9 mouse cellular contexts compared by ENCODE assay signal in the genomic region with DNA sequence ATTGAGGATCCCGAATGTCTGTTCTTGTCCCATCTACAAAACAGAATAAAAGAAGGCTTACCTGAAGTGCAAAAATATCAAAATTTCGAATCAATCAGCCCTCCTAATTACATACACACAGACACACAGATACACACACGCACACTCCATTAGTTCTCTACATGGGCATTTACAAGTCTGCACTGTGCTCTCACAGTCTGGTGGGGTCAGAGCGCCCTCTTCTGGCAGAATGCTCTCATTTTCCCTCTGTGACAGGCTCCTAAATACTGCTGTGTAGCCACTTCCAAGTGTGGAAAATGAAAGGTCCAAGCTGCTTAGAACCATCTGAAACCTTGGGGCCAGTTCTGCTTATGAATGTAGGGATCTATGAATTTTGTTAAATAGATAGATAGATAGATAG.
DNase-seq lines count a peak whose midpoint lies in the region; ATAC-seq and TF ChIP-seq lines count a peak whose summit lies in the region.
"Had no signal": no experiment of that assay in that cellular context is flagged by ENCODE, and none has a peak within 500 bp of the region (broad histone marks: within the 10 kb centered on the region; RNA-seq: fewer than 3 reads in every experiment).

No protein-coding gene starts in this region.

- no peak for TF ChIP-seq POLR2A in MEL (IDR thresholded peaks at IDR 0.05; ENCODE audit: control insufficient read depth in 1 of 2, insufficient read depth in 1 of 2, low read depth in 1 of 2, low read length in 2 of 2, poor library complexity in 1 of 2)

- peak; percentile 86 for ATAC-seq in cerebellum, adult (ENCODE audit: insufficient number of reproducible peaks, low FRiP score, low TSS enrichment)
- peak; percentile 99 for ATAC-seq in forebrain, embryonic 16.5 days
- peak; percentile 91 for ATAC-seq in hindbrain, embryonic 14.5 days (ENCODE audit: low FRiP score)

- no peaks in the 10 kb centered on the region for H3K36me3 ChIP-seq in MEL (ENCODE audit: control insufficient read depth in 1 of 2, insufficient read depth in 2 of 2, low read length in 2 of 2)
- peaks cover 3% of the 10 kb centered on the region; the same call in 1 of the 2 replicates for H3K36me3 ChIP-seq in forebrain, embryonic 16.5 days (ENCODE audit: control insufficient read depth, insufficient read depth)
- peaks cover 18% of the 10 kb centered on the region; the same call in 1 of the 2 replicates for H3K36me3 ChIP-seq in hindbrain, embryonic 14.5 days (replicated peaks; ENCODE audit: control insufficient read depth, insufficient read depth)

- no peaks in the 10 kb centered on the region for H3K4me1 ChIP-seq in MEL (ENCODE audit: control insufficient read depth in 1 of 2, insufficient read depth in 2 of 2, low read length in 2 of 2)
- H3K4me1 ChIP-seq in forebrain, embryonic 16.5 days (replicated peaks; ENCODE audit: control insufficient read depth, insufficient read depth, low read length), result no peaks in the 10 kb centered on the region
- H3K4me1 ChIP-seq in hindbrain, embryonic 14.5 days (replicated peaks; ENCODE audit: control insufficient read depth, insufficient read depth, low read length), result no peaks in the 10 kb centered on the region

- H3K27ac ChIP-seq in MEL (ENCODE audit: control insufficient read depth, low read depth, low read length), result no peak overlapping the region
- no peak overlapping the region for H3K27ac ChIP-seq in forebrain, embryonic 16.5 days (ENCODE audit: low read length)
- H3K27ac ChIP-seq in hindbrain, embryonic 14.5 days, result no peak overlapping the region

- TF ChIP-seq EP300 in MEL (IDR thresholded peaks at IDR 0.05; ENCODE audit: low read depth in 1 of 2, low read length in 2 of 2), result no peak

- peak; percentile 81 for TF ChIP-seq RAD21 in MEL (IDR thresholded peaks at IDR 0.05; ENCODE audit: low read depth, low read length)

- peak; percentile 72 for DNase-seq in MEL (ENCODE audit: low read depth, low spot score)
- peak; percentile 91 for DNase-seq in hindbrain, embryonic 14.5 days (ENCODE audit: low spot score)
- DNase-seq in layer of hippocampus, postnatal 14 days (ENCODE audit: low spot score in 2 of 2), result peak; percentile 79 to 90
- peak; percentile 85 for DNase-seq in lung, postnatal 14 days
- peak; percentile 79 for DNase-seq in right cerebral cortex, adult 18-20 months
- DNase-seq in urinary bladder, postnatal 10 days (ENCODE audit: low spot score), result peak; percentile 20

- no peak overlapping the region for H3K4me2 ChIP-seq in forebrain, embryonic 16.5 days (ENCODE audit: low read length)
- no peak overlapping the region for H3K4me2 ChIP-seq in hindbrain, embryonic 14.5 days (replicated peaks)

- peak; percentile 71 to 88 (median 80) for TF ChIP-seq CTCF in MEL (IDR thresholded peaks at IDR 0.05 in 2 of 3, conservative IDR thresholded peaks at IDR 0.05 in 1 of 3; ENCODE audit: control insufficient read depth in 1 of 3, insufficient read depth in 1 of 3, low read depth in 2 of 3, low read length in 3 of 3, poor library complexity in 1 of 3, severe bottlenecking in 1 of 3)

- H3K27me3 ChIP-seq in MEL (ENCODE audit: control insufficient read depth in 1 of 2, insufficient read depth in 2 of 2, low read length in 2 of 2), result no peaks in the 10 kb centered on the region
- no peaks in the 10 kb centered on the region for H3K27me3 ChIP-seq in forebrain, embryonic 16.5 days (replicated peaks; ENCODE audit: control insufficient read depth, insufficient read depth, low read length)
- no peaks in the 10 kb centered on the region for H3K27me3 ChIP-seq in hindbrain, embryonic 14.5 days (ENCODE audit: control insufficient read depth, insufficient read depth, low read length)

- H3K9ac ChIP-seq in MEL (ENCODE audit: control insufficient read depth, low read depth, low read length, poor library complexity, severe bottlenecking), result no peak overlapping the region
- H3K9ac ChIP-seq in forebrain, embryonic 16.5 days (replicated peaks; ENCODE audit: low read depth, low read length), result no peak overlapping the region
- no peak overlapping the region for H3K9ac ChIP-seq in hindbrain, embryonic 14.5 days

- no peaks in the 10 kb centered on the region for H3K79me2 ChIP-seq in MEL (ENCODE audit: control insufficient read depth, insufficient read depth, low read length, poor library complexity)

- H3K4me3 ChIP-seq in MEL (ENCODE audit: control insufficient read depth in 1 of 2, insufficient read depth in 1 of 2, low read depth in 2 of 2, low read length in 2 of 2), result no peak overlapping the region
- no peak overlapping the region for H3K4me3 ChIP-seq in forebrain, embryonic 16.5 days (replicated peaks; ENCODE audit: low read length)
- H3K4me3 ChIP-seq in hindbrain, embryonic 14.5 days (replicated peaks; ENCODE audit: low read length), result no peak overlapping the region
- H3K4me3 ChIP-seq: myocyte had no signal

- WGBS in forebrain, embryonic 16.5 days, result 29% methylated on average over 4 of the region's 4 CpGs
- WGBS in hindbrain, embryonic 14.5 days, result 28% methylated on average over 4 of the region's 4 CpGs

- H3K9me3 ChIP-seq in MEL (replicated peaks; ENCODE audit: insufficient read depth, low read length), result no peaks in the 10 kb centered on the region
- no peaks in the 10 kb centered on the region for H3K9me3 ChIP-seq in forebrain, embryonic 16.5 days (ENCODE audit: control insufficient read depth, low read length)
- H3K9me3 ChIP-seq in hindbrain, embryonic 14.5 days (ENCODE audit: control insufficient read depth, low read length), result no peaks in the 10 kb centered on the region

TF ChIP-seq in MEL, 35 proteins besides CTCF, POLR2A, EP300 and RAD21:
- TF ChIP-seq MYB (IDR thresholded peaks at IDR 0.05; ENCODE audit: low read depth, low read length) (no peak), ZC3H11A (IDR thresholded peaks at IDR 0.05; ENCODE audit: low read depth, low read length) (peak; percentile 77), TCF12 (IDR thresholded peaks at IDR 0.05; ENCODE audit: low read depth, low read length) (no peak), JUND (IDR thresholded peaks at IDR 0.05; ENCODE audit: low read depth, low read length) (no peak), ZMIZ1 (IDR thresholded peaks at IDR 0.05; ENCODE audit: low read depth, low read length) (no peak), ZNF384 (IDR thresholded peaks at IDR 0.05; ENCODE audit: low read depth, low read length) (0 out of 2 replicates have a peak, but pooled peaks have one; percentile 32), TBP (IDR thresholded peaks at IDR 0.05; ENCODE audit: low read depth, low read length) (no peak), MXI1 (IDR thresholded peaks at IDR 0.05; ENCODE audit: low read depth, low read length) (no peak), MAX (IDR thresholded peaks at IDR 0.05; ENCODE audit: low read length) (no peak), SMC3 (IDR thresholded peaks at IDR 0.05; ENCODE audit: low read depth, low read length) (peak; percentile 72)

Comparison
In these comparisons a context has a peak if more than half of its experiments do, and no peak if none do; other contexts are left out.
1. DNase-seq: peak in every context shown above with its lines; median percentile 91 in hindbrain, embryonic 14.5 days; 85 in lung, postnatal 14 days; 84 in layer of hippocampus, postnatal 14 days; 79 in right cerebral cortex, adult 18-20 months; 72 in MEL; 20 in urinary bladder, postnatal 10 days.